In the genomic region with DNA sequence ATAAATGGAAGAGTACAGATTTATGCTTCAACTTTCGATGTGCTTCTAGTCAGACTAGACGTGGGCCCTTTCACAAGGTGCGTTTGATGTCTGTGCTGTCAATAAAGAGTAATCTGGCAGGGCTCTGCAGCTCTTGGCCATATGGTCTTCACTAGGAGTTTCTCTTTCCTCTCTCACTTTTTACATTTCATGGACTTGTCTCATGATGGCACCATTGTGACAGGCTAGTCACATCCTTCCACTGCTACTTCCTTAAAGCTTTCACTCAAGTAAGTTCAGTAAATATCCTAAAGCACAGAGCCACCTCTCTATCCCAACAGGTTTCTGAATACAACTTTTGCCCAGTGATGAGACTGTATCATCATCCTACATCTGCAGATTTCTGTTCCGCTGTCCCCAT, we compare ENCODE assay signal across 8 mouse cellular contexts. TPM values are rescaled to one million over a fixed set of nuclear protein-coding genes. Genes with fewer than 3 reads are reported as not detected.
DNase-seq lines count a peak whose midpoint lies in the region; ATAC-seq and TF ChIP-seq lines count a peak whose summit lies in the region.

No protein-coding gene starts in this region.

- H3K9me3 ChIP-seq in heart, embryonic 11.5 days (replicated peaks; ENCODE audit: control insufficient read depth, low read length), result no peaks in the 10 kb centered on the region
- no peaks in the 10 kb centered on the region for H3K9me3 ChIP-seq in kidney, postnatal 0 days (replicated peaks; ENCODE audit: low read length)
- H3K9me3 ChIP-seq in neural tube, embryonic 15.5 days (replicated peaks), result no peaks in the 10 kb centered on the region

- no peaks in the 10 kb centered on the region for H3K27me3 ChIP-seq in heart, embryonic 11.5 days (ENCODE audit: control insufficient read depth, insufficient read depth, low read length)
- H3K27me3 ChIP-seq in thymus, adult 2 months (ENCODE audit: control insufficient read depth, insufficient read depth, low read length), result no peaks in the 10 kb centered on the region
- H3K27me3 ChIP-seq in kidney, postnatal 0 days (ENCODE audit: insufficient read depth, low read length), result no peaks in the 10 kb centered on the region
- no peaks in the 10 kb centered on the region for H3K27me3 ChIP-seq in neural tube, embryonic 15.5 days (replicated peaks)

- no peak for TF ChIP-seq CTCF in thymus, adult 2 months (IDR thresholded peaks at IDR 0.05; ENCODE audit: borderline replicate concordance, control insufficient read depth, extremely low read depth, insufficient read depth, low read length, poor library complexity)
- peak; percentile 59; the same call in 1 of the 2 replicates for TF ChIP-seq CTCF in kidney, postnatal 0 days (IDR thresholded peaks at IDR 0.05; ENCODE audit: low read depth)

- H3K4me3 ChIP-seq in heart, embryonic 11.5 days (ENCODE audit: low read depth, low read length), result no peak overlapping the region
- no peak overlapping the region for H3K4me3 ChIP-seq in thymus, adult 2 months (ENCODE audit: control insufficient read depth, insufficient read depth, low read length)
- H3K4me3 ChIP-seq in kidney, postnatal 0 days (replicated peaks; ENCODE audit: low read depth, low read length), result no peak overlapping the region
- H3K4me3 ChIP-seq in neural tube, embryonic 15.5 days (replicated peaks), result no peak overlapping the region

- H3K4me1 ChIP-seq in heart, embryonic 11.5 days (ENCODE audit: control insufficient read depth, insufficient read depth, low read length), result no peaks in the 10 kb centered on the region; the same call in 1 of the 2 replicates
- H3K4me1 ChIP-seq in thymus, adult 2 months (replicated peaks; ENCODE audit: control insufficient read depth, insufficient read depth, low read length), result no peaks in the 10 kb centered on the region
- H3K4me1 ChIP-seq in kidney, postnatal 0 days (replicated peaks; ENCODE audit: insufficient read depth, low read length), result no peaks in the 10 kb centered on the region
- no peaks in the 10 kb centered on the region for H3K4me1 ChIP-seq in neural tube, embryonic 15.5 days

- ATAC-seq in heart, embryonic 11.5 days (replicated peaks; ENCODE audit: insufficient number of reproducible peaks, low FRiP score, low TSS enrichment), result no peak
- no peak for ATAC-seq in kidney, postnatal 0 days (replicated peaks; ENCODE audit: low FRiP score, low read depth)
- ATAC-seq in neural tube, embryonic 15.5 days (ENCODE audit: low FRiP score), result no peak

- no peak overlapping the region for H3K9ac ChIP-seq in heart, embryonic 11.5 days (ENCODE audit: low read depth, low read length)
- no peak overlapping the region for H3K9ac ChIP-seq in kidney, postnatal 0 days (ENCODE audit: low read depth, low read length)
- no peak overlapping the region for H3K9ac ChIP-seq in neural tube, embryonic 15.5 days (replicated peaks)

- H3K4me2 ChIP-seq in heart, embryonic 11.5 days, result no peak overlapping the region
- H3K4me2 ChIP-seq in kidney, postnatal 0 days (ENCODE audit: low read length), result no peak overlapping the region
- H3K4me2 ChIP-seq in neural tube, embryonic 15.5 days, result no peak overlapping the region

- no peak overlapping the region for H3K27ac ChIP-seq in heart, embryonic 11.5 days (ENCODE audit: low read depth, low read length)
- no peak overlapping the region for H3K27ac ChIP-seq in thymus, adult 2 months (ENCODE audit: control insufficient read depth, insufficient read depth, low read length)
- 0 out of 2 replicates have a peak overlapping the region, but pooled peaks have one; percentile 15 for H3K27ac ChIP-seq in kidney, postnatal 0 days
- no peak overlapping the region for H3K27ac ChIP-seq in neural tube, embryonic 15.5 days (replicated peaks)

- no peaks in the 10 kb centered on the region for H3K36me3 ChIP-seq in heart, embryonic 11.5 days (ENCODE audit: control insufficient read depth, insufficient read depth, low read length)
- H3K36me3 ChIP-seq in thymus, adult 2 months (ENCODE audit: control insufficient read depth, insufficient read depth, low read length), result no peaks in the 10 kb centered on the region
- H3K36me3 ChIP-seq in kidney, postnatal 0 days (ENCODE audit: insufficient read depth, low read length), result no peaks in the 10 kb centered on the region
- H3K36me3 ChIP-seq in neural tube, embryonic 15.5 days, result no peaks in the 10 kb centered on the region

- DNase-seq in heart, adult 11 months, result peak; percentile 89
- DNase-seq in thymus, postnatal 25 days, result peak; percentile 35
- DNase-seq in thymus, adult 2 months, result no peak
- DNase-seq in kidney, postnatal 0 days (ENCODE audit: low spot score), result peak; percentile 76
- DNase-seq in cerebellum, adult 9-11 months, result no peak
- no peak for DNase-seq in c-Kit-positive CD71-positive TER-119-positive erythroid progenitor cells, embryonic 14.5 days (ENCODE audit: low spot score)

- no peak for TF ChIP-seq POLR2A in thymus, adult 2 months (IDR thresholded peaks at IDR 0.05; ENCODE audit: control insufficient read depth, extremely low read depth, insufficient read depth, low read length, poor library complexity)

- WGBS in heart, embryonic 11.5 days (ENCODE audit: insufficient replicate concordance), result 69% methylated on average over 4 of the region's 4 CpGs
- WGBS in thymus, adult 2 months, result 71% methylated on average over 4 of the region's 4 CpGs
- 58% methylated on average over 4 of the region's 4 CpGs for WGBS in kidney, postnatal 0 days
- WGBS in neural tube, embryonic 15.5 days, result 81% methylated on average over 4 of the region's 4 CpGs

RNA-seq across cellular contexts. Expression of a gene that starts 35.7 kb away (rescaled TPM):
- 49.7 and 52.7 TPM in 2 replicates for polyA plus RNA-seq in heart, embryonic 11.5 days (2014; fragmentation: Nextera tagmentation; extraction: Ambion mirVana)
- polyA plus RNA-seq in thymus, adult 2 months (2012; rRNA removed), result 25.5 and 27.2 TPM in 2 replicates
- polyA plus RNA-seq in kidney, postnatal 0 days (2015; fragmentation: Nextera tagmentation; extraction: Ambion mirVana), result 51.0 and 54.3 TPM in 2 replicates
- 27.5 and 37.3 TPM in 2 replicates for polyA plus RNA-seq in neural tube, embryonic 15.5 days (2015; fragmentation: Nextera tagmentation; extraction: Ambion mirVana)

Comparison
In these comparisons a context has a peak if more than half of its experiments do, and no peak if none do; other contexts are left out.
1. DNase-seq: peak in heart, adult 11 months (single experiment), thymus, postnatal 25 days (single experiment) and kidney, postnatal 0 days (single experiment); none in thymus, adult 2 months (single experiment), cerebellum, adult 9-11 months (single experiment) and c-Kit-positive CD71-positive TER-119-positive erythroid progenitor cells, embryonic 14.5 days (single experiment).